Mouse (Mus musculus): ENCODE measurements around the gene Gm20806. TPM values are rescaled to one million over a fixed set of nuclear protein-coding genes. Genes with fewer than 3 reads are reported as not detected.
"Not testable (repeated sequence)": the region's sequence is repeated elsewhere in the genome, so short reads cannot be mapped to it uniquely, and the experiment has no call there.

Gm20806 gene
- not detected for total RNA-seq (2021)

- DNase-seq, result not testable (repeated sequence)
Measured at GRCm38 (mm10) chrY:78837956-78838355, at the start of gene Gm20806. Gene Gm20806 (minus strand): TSS chrY:78838056.

All from layer of hippocampus, postnatal 36 days (tissue).